Mouse (Mus musculus) midbrain, embryonic 11.5 days (tissue): ENCODE results near the gene Acvr1b. TPM values are rescaled to one million over a fixed set of nuclear protein-coding genes. Genes with fewer than 3 reads are reported as not detected.

ENCODE experiments used
- ATAC-seq: fragments of 200-750 bp; cut with Nextera tagmentation; 2 replicates; pipeline ENCODE4 v1.8.0; 2017; ENCODE audit warnings: moderate TSS enrichment, moderate library complexity; ENCODE audit not compliant: low FRiP score
- DNase-seq: peaks from one replicate; pipeline ENCODE4 v3.0.0; 2015; ENCODE audit warnings: low spot score; ENCODE audit errors: missing footprints
- H3K27ac ChIP-seq: fragments of 300-500 bp; sonication (generic); 2 replicates; pipeline ENCODE4 v1.5.1; 2014; ENCODE audit warnings: low read depth, low read length
- H3K27me3 ChIP-seq: fragments of 300-500 bp; sonication (generic); 2 replicates; pipeline ENCODE4 v1.6.1; 2014; ENCODE audit warnings: mild to moderate bottlenecking, low read length, moderate library complexity, mixed read lengths; ENCODE audit not compliant: control insufficient read depth, insufficient read depth
- H3K36me3 ChIP-seq: fragments of 300-500 bp; sonication (generic); 2 replicates; pipeline ENCODE4 v1.6.1; 2014; ENCODE audit warnings: mild to moderate bottlenecking, low read length, moderate library complexity, mixed read lengths; ENCODE audit not compliant: control insufficient read depth, insufficient read depth
- H3K4me1 ChIP-seq: fragments of 300-500 bp; sonication (generic); 2 replicates; pipeline ENCODE4 v1.6.1; 2014; ENCODE audit warnings: low read length; ENCODE audit not compliant: control insufficient read depth, insufficient read depth
- H3K4me2 ChIP-seq: fragments of 300-500 bp; sonication (generic); 2 replicates; pipeline ENCODE4 v1.6.1; 2014; ENCODE audit warnings: mild to moderate bottlenecking, moderate library complexity
- H3K4me3 ChIP-seq: fragments of 300-500 bp; sonication (generic); 2 replicates; pipeline ENCODE4 v1.5.1; 2014; ENCODE audit warnings: low read depth, low read length
- H3K9ac ChIP-seq: fragments of 300-500 bp; sonication (generic); 2 replicates; pipeline ENCODE4 v1.6.1; 2014; ENCODE audit warnings: low read length
- H3K9me3 ChIP-seq: fragments of 300-500 bp; sonication (generic); 2 replicates; pipeline ENCODE4 v1.6.1; 2016; ENCODE audit warnings: low read length; ENCODE audit not compliant: control insufficient read depth
- WGBS: fragments of 180-500 bp; shearing (Covaris S2); extraction: QIAGEN DNeasy Blood & Tissue Kit; methylation state at CpG from one replicate; pipeline ENCODE4 v1.1.7; 2014; 5-methylcytosine and 5-hydroxymethylcytosine counted together
- polyA plus RNA-seq: library from polyadenylated mRNA; unstranded; fragments of >200 nt; fragmentation: Nextera tagmentation; extraction: Ambion mirVana; gene quantifications from 2 replicates; pipeline ENCODE4 v1.2.1, GENCODE M21; 2014

The Acvr1b gene
- 14.7 and 15.2 TPM in 2 replicates for polyA plus RNA-seq

DNA sequence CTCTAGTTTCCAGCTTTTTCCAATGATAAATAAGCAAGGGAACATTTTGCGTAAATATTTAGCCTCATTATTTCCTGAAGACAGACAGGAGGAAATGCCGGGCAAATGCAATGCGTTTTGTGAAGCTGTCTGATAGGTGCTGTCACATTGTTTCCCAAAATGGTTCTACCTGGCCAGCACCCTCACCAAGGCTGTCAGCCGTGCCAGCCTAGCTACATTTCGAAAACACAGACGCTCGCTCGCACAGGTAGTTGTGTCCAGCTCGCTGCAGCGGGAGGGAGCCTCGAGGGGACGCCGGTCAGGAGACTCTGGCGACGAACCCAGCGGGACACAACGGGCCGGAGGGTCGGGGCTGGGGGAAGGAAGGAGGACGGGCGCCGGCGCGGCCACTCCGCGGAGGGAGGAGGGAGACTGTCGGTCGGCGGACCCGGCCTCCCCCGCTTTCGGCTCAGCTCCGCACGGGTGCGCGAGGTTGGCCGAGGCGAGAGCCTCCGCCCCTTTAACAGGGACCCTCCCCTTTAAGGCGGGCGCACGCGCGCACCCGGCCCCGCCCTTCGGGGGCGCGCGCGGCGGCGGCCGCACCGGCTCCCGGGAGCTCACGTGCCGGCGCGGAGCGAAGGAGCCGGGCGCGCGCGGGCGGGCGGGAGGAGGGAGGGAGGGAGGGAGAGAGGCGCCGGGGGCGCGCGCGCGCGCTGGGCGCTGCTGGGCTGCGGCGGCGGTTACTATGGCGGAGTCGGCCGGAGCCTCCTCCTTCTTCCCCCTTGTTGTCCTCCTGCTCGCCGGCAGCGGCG, at the start of gene Acvr1b:
TSS of gene Acvr1b (plus strand) at position 647 of the 791 bp plus-strand sequence.
- Histone ChIP-seq H3K36me3 (no peaks in the 10 kb centered on the region), H3K27ac (peak within 1 kb of the TSS; percentile 58), H3K27me3 (peaks cover 6% of the 10 kb centered on the region), H3K4me2 (peak within 1 kb of the TSS; percentile 90), H3K9me3 (no peaks in the 10 kb centered on the region), H3K4me1 (peaks cover 32% of the 10 kb centered on the region), H3K9ac (peak within 1 kb of the TSS; percentile 95), H3K4me3 (peak within 1 kb of the TSS; percentile 90)
- ATAC-seq: peak; percentile 94
- 1% methylated on average over 38 of the region's 87 CpGs for WGBS
- DNase-seq: peak; percentile 100

- Histone ChIP-seq H3K4me3 (no peak overlapping the region), H3K36me3 (no peaks in the 10 kb centered on the region), H3K9ac (no peak overlapping the region), H3K4me2 (no peak overlapping the region), H3K27ac (no peak overlapping the region), H3K4me1 (no peaks in the 10 kb centered on the region), H3K27me3 (peaks cover 32% of the 10 kb centered on the region), H3K9me3 (no peaks in the 10 kb centered on the region)
- 87% methylated on average over 6 of the region's 6 CpGs for WGBS
- ATAC-seq: no peak
- no peak for DNase-seq
These were observed 48.3 kb upstream of the Acvr1b start for GRCm38 (mm10) chr15:101125561-101125960.

DNA sequence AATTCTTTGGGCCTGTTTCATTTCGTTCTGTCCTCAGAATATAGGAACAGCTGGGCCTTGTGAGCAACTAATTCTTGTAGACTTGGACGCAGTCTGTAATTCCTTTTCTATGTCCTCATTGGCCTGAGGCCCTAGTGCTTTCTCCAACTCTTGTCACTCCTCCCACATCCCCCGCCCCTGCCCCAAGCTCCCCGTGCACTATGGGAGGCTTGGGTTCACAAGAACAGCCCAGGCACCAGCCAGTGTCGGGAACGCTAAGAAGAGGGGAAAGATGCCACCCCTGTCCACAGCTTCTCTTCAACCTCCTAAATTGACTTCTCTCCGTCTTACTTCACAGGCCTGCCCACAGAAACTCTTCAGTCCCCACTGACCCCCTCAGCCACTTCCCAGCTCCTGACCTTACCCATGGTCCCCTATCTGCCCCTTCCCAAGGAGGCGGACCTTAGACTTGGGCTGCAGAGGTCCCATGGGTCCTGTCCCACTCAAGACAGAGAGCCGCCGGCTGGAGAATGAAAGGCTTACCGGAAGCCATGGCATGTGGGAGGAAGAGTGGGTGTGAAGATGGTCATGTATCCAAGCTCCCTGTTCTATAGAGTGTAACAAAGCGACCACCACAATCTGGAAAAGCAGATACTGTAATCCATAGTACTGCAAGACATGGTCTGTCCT, 46.9 kb upstream of the Acvr1b start:
- H3K4me2 ChIP-seq: no peak overlapping the region
- H3K9me3 ChIP-seq: no peaks in the 10 kb centered on the region
- H3K9ac ChIP-seq: no peak overlapping the region
- DNase-seq (no peak), ATAC-seq (no peak)
- WGBS: 71% methylated on average over 12 of the region's 12 CpGs
- no peak overlapping the region for H3K27ac ChIP-seq
- H3K4me1 ChIP-seq: no peaks in the 10 kb centered on the region
- peaks cover 34% of the 10 kb centered on the region for H3K27me3 ChIP-seq
- no peaks in the 10 kb centered on the region for H3K36me3 ChIP-seq
- H3K4me3 ChIP-seq: no peak overlapping the region

- peaks cover 34% of the 10 kb centered on the region for H3K27me3 ChIP-seq
- H3K4me3 ChIP-seq: peak within 1 kb of the TSS; percentile 14
- H3K9me3 ChIP-seq: no peaks in the 10 kb centered on the region
- ATAC-seq (no peak), DNase-seq (peak; percentile 92)
- H3K9ac ChIP-seq: 0 out of 2 replicates have a peak within 1 kb of the TSS, but pooled peaks have one; percentile 32
- no peaks in the 10 kb centered on the region for H3K36me3 ChIP-seq
- H3K4me2 ChIP-seq: peak within 1 kb of the TSS; percentile 34
- H3K27ac ChIP-seq: no peak within 1 kb of the TSS
- H3K4me1 ChIP-seq: no peaks in the 10 kb centered on the region
- 4% methylated on average over 46 of the region's 46 CpGs for WGBS
These were observed 45.4 kb upstream of the Acvr1b start, which contains the start of gene Acvrl1 for GRCm38 (mm10) chr15:101128181-101129089. TSS of gene Acvrl1 (plus strand) at chr15:101128522.

- 0 out of 2 replicates have a peak, but pooled peaks cover 4% of the 10 kb centered on the region for H3K4me1 ChIP-seq
- H3K4me3 ChIP-seq: no peak overlapping the region
- no peaks in the 10 kb centered on the region for H3K9me3 ChIP-seq
- 25% methylated on average over 5 of the region's 5 CpGs for WGBS
- H3K36me3 ChIP-seq: no peaks in the 10 kb centered on the region
- ATAC-seq (no peak), DNase-seq (no peak)
- no peak overlapping the region for H3K9ac ChIP-seq
- H3K27me3 ChIP-seq: peaks cover 34% of the 10 kb centered on the region
- H3K27ac ChIP-seq: no peak overlapping the region
- H3K4me2 ChIP-seq: no peak overlapping the region
These were observed 44.5 kb upstream of the Acvr1b start for GRCm38 (mm10) chr15:101129412-101129811.

DNA sequence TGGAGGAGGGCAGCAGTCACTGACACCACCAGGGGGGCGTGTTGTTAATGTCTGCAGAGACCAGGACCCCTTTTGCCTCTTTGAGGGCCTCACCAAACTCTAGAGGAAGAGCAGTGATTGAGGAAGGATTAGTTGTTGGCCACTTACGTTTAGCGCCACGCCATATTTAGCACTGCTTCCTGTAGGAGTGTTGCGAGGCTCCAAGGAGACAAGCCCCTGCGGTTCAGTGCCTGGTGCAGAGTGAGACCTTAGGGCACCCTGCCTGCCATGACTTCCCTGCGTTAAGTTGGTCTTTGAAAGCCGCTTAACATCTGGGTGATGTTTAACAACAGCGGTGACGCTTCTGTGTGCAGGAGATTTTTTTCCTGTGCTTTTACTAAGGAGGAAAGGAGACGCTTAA, 42.4 kb upstream of the Acvr1b start:
- Histone ChIP-seq H3K36me3 (no peaks in the 10 kb centered on the region), H3K9ac (no peak overlapping the region), H3K27me3 (peaks cover 34% of the 10 kb centered on the region), H3K9me3 (no peaks in the 10 kb centered on the region), H3K4me1 (0 out of 2 replicates have a peak, but pooled peaks cover 4% of the 10 kb centered on the region), H3K27ac (no peak overlapping the region), H3K4me2 (no peak overlapping the region), H3K4me3 (no peak overlapping the region)
- ATAC-seq: no peak
- DNase-seq: no peak
- 42% methylated on average over 11 of the region's 11 CpGs for WGBS

DNA sequence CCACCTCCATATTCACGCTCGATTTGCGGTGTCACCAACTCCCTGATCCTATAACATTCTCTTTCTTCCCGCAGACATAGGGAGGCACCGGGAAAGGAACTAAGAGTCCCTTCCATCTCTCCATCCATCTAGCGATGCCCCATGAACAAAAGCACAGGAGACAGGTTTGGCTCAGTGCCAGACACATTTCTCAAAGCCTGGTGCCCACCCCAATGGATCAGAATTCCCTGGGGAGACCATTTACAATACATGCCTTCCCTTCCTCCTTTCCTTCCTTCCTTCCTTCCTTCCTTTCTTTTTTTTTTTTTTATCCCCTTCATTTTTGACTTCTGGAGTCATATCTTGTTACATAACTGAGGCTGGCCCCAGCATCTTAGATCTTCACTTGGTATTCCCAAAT, 41.8 kb upstream of the Acvr1b start:
- H3K4me2 ChIP-seq: no peak overlapping the region
- DNase-seq (no peak), ATAC-seq (no peak)
- peaks cover 34% of the 10 kb centered on the region for H3K27me3 ChIP-seq
- WGBS: 67% methylated on average over 6 of the region's 6 CpGs
- H3K4me3 ChIP-seq: no peak overlapping the region
- no peaks in the 10 kb centered on the region for H3K36me3 ChIP-seq
- no peak overlapping the region for H3K9ac ChIP-seq
- no peak overlapping the region for H3K27ac ChIP-seq
- H3K4me1 ChIP-seq: 0 out of 2 replicates have a peak, but pooled peaks cover 4% of the 10 kb centered on the region
- no peaks in the 10 kb centered on the region for H3K9me3 ChIP-seq

DNA sequence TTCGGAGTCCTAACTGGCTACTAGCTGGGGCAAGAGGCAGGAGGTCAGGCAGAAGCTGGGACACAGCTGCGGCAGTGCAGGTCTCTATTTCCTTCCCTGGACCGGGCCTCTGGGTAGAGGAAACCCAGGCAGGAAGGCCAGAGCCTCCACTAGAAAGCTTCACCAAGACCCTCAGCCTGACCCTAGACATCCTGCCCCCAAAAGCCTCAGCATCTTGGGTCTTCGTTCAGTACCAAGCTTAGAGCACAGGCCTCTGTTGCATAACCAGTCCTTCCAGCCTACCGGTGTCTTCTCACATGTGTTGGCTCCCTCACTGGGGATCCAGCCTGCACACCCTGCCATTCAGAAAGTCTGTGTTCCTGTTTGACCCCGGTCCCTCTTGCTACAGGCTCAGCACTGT, 41.1 kb upstream of the Acvr1b start:
- DNase-seq (no peak), ATAC-seq (no peak)
- Histone ChIP-seq H3K4me3 (no peak overlapping the region), H3K9me3 (no peaks in the 10 kb centered on the region), H3K4me1 (0 out of 2 replicates have a peak, but pooled peaks cover 4% of the 10 kb centered on the region), H3K9ac (no peak overlapping the region), H3K27me3 (peaks cover 27% of the 10 kb centered on the region), H3K36me3 (no peaks in the 10 kb centered on the region), H3K27ac (no peak overlapping the region), H3K4me2 (no peak overlapping the region)
- WGBS: 80% methylated on average over 6 of the region's 6 CpGs
